Mouse (Mus musculus) heart, adult 2 months (tissue): Measurements from ENCODE around the gene Fbxw9. TPM values are rescaled to one million over a fixed set of nuclear protein-coding genes. Genes with fewer than 3 reads are reported as not detected.

Experiments used
- DNase-seq, 2 experiments: peaks; one replicate each; pipeline ENCODE4 v3.0.0; 2021
- H3K27ac ChIP-seq: fragments of 200-600 bp; 2 replicates; pipeline ENCODE4 v1.8.1; 2022
- H3K27me3 ChIP-seq: fragments of 200-500 bp; 2 replicates; pipeline ENCODE4 v1.6.1; 2012; ENCODE audit warnings: mild to moderate bottlenecking, low read length, inconsistent platforms, mixed read lengths; ENCODE audit not compliant: control insufficient read depth, insufficient read depth
- H3K36me3 ChIP-seq: fragments of 200-500 bp; 2 replicates; pipeline ENCODE4 v1.6.1; 2012; ENCODE audit warnings: low read length, inconsistent platforms; ENCODE audit not compliant: control insufficient read depth, insufficient read depth
- H3K4me1 ChIP-seq: fragments of 200-500 bp; 2 replicates; pipeline ENCODE4 v1.6.1; 2011; ENCODE audit warnings: low read length; ENCODE audit not compliant: control insufficient read depth, insufficient read depth
- H3K4me3 ChIP-seq: fragments of 200-600 bp; 2 replicates; pipeline ENCODE4 v1.8.1; 2022
- H3K79me2 ChIP-seq: fragments of 200-500 bp; replicated peaks from 2 replicates; pipeline ENCODE4 v1.6.1; 2012; ENCODE audit warnings: mild to moderate bottlenecking, inconsistent platforms, low read length, moderate library complexity, mixed read lengths; ENCODE audit not compliant: control insufficient read depth, insufficient read depth
- H3K9ac ChIP-seq: fragments of 200-500 bp; 2 replicates; pipeline ENCODE4 v1.6.1; 2012; ENCODE audit warnings: low read depth, mild to moderate bottlenecking, control low read depth, inconsistent platforms, low read length, mixed read lengths
- CTCF ChIP-seq: fragments of 200-600 bp; IDR thresholded peaks from 2 replicates; pipeline ENCODE4 v1.8.1; 2022; ENCODE audit warnings: antibody characterized with exemption, mild to moderate bottlenecking, moderate library complexity
- EP300 ChIP-seq: fragments of 200-500 bp; IDR thresholded peaks from 2 replicates; pipeline ENCODE4 v1.6.1; 2011; ENCODE audit warnings: low read depth, low read length, control low read depth; ENCODE audit not compliant: insufficient read depth
- POLR2A ChIP-seq: fragments of 200-500 bp; IDR thresholded peaks from 2 replicates; pipeline ENCODE4 v1.6.1; 2011; ENCODE audit warnings: mild to moderate bottlenecking, low read depth, low read length, control low read depth; ENCODE audit not compliant: insufficient read depth
- WGBS: fragments of 180-500 bp; shearing (Covaris S2); methylation state at CpG from one replicate; pipeline ENCODE4 v1.1.7; 2018; 5-methylcytosine and 5-hydroxymethylcytosine counted together
- intact Hi-C: fragments of 180-260 bp; cut with DNase I; formaldehyde crosslinking; loops from one replicate; pipeline ENCODE4 v1.15.1; 2025
- microRNA-seq, 2 experiments: library from miRNA; unstranded; fragments of <30 nt; microRNA quantifications; one replicate each; pipeline ENCODE4 v1.2.0; 2021
- polyA plus RNA-seq: library from polyadenylated mRNA; depleted of rRNA; stranded (reverse); fragments of >200 nt; gene quantifications from 2 replicates; pipeline ENCODE4 v1.2.3, GENCODE M21; 2012; rRNA removed
- total RNA-seq, 2 experiments: library from RNA; stranded (reverse); gene quantifications; 2 replicates each; pipeline ENCODE4 v1.2.3; 2021

The Fbxw9 gene
- total and polyA plus RNA-seq, 3 experiments: 2.4 to 10.5 (median 2.5) TPM

GRCm38 (mm10) chr8:85100076-85100665 lies 40.3 kb downstream of the Fbxw9 start:
- no peaks in the 10 kb centered on the region for H3K79me2 ChIP-seq
- H3K4me1 ChIP-seq: no peaks in the 10 kb centered on the region
- WGBS: 83% methylated on average over 4 of the region's 4 CpGs
- H3K9ac ChIP-seq: no peak overlapping the region
- H3K27ac ChIP-seq: no peak overlapping the region
- H3K36me3 ChIP-seq: no peaks in the 10 kb centered on the region
- TF ChIP-seq CTCF (no peak), EP300 (no peak), POLR2A (no peak)
- no peak overlapping the region for H3K4me3 ChIP-seq
- H3K27me3 ChIP-seq: no peaks in the 10 kb centered on the region
- no peak for DNase-seq
- intact Hi-C loops: no loop called here

GRCm38 (mm10) chr8:85113241-85113640 lies 53.4 kb downstream of the Fbxw9 start:
- H3K36me3 ChIP-seq: peaks cover 2% of the 10 kb centered on the region; the same call in 1 of the 2 replicates
- DNase-seq: no peak
- TF ChIP-seq POLR2A (no peak), CTCF (no peak), EP300 (no peak)
- no peak overlapping the region for H3K27ac ChIP-seq
- H3K4me3 ChIP-seq: no peak overlapping the region
- H3K4me1 ChIP-seq: no peaks in the 10 kb centered on the region
- no peaks in the 10 kb centered on the region for H3K27me3 ChIP-seq
- no peaks in the 10 kb centered on the region for H3K79me2 ChIP-seq
- intact Hi-C loops: no loop called here
- no peak overlapping the region for H3K9ac ChIP-seq
- WGBS: 94% methylated on average over 10 of the region's 10 CpGs

DNA sequence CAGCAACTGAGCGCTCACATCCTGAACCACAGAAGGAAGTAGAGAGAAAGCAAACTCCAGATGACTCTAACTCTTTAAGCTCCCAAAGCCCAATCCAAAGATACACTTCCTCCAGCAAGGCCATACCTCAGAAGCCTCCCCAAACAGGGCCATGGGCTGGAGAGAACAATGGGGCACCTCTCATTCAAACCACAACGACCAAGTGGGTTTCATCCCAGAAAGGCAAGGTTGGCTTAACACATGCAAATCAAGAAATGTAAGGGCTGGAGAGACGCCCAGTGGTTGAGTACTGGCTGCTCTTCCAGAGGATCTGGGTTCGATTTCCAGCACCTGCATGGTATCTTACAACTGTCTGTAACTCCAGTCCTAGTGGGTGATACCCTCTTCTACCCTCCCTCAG lies 55.6 kb downstream of the Fbxw9 start:
- no peak for DNase-seq
- Histone ChIP-seq H3K27ac (no peak overlapping the region), H3K9ac (no peak overlapping the region), H3K79me2 (no peaks in the 10 kb centered on the region), H3K4me3 (no peak overlapping the region), H3K36me3 (peaks cover 2% of the 10 kb centered on the region; the same call in 1 of the 2 replicates), H3K27me3 (no peaks in the 10 kb centered on the region), H3K4me1 (no peaks in the 10 kb centered on the region)
- WGBS: 79% methylated on average over 4 of the region's 4 CpGs
- intact Hi-C loops: loop anchor here (5.0 kb wide), 1 partner anchor 33 kb away; the partner anchor contains the start of genes Man2b1, Wdr83 and Wdr83os
- TF ChIP-seq EP300 (no peak), CTCF (no peak), POLR2A (no peak)

Small RNA genes lying within 50 kb of the gene (microRNA-seq; reads per million reads assigned to microRNA genes)
- gene Gm23388 (0 to 1.1 reads per million in 2 experiments), gene Mir7070 (0 reads per million in 2 experiments)

Other genes with a start within 250 kb of the Fbxw9 start
- 10 to 100 TPM; 11.2 to 12.3 TPM for gene Dand5, start 237.2 kb upstream of the Fbxw9 start, total RNA-seq
- gene Dand5, start 237.2 kb upstream of the Fbxw9 start, polyA plus RNA-seq: 6.1 and 7.6 TPM in 2 replicates
- 10 to 100 TPM; 27.4 to 29.7 TPM for gene Gadd45gip1, start 228.5 kb upstream of the Fbxw9 start, total RNA-seq
- 13.4 and 21.2 TPM in 2 replicates for gene Gadd45gip1, start 228.5 kb upstream of the Fbxw9 start, polyA plus RNA-seq
- gene Rad23a, start 219.4 kb upstream of the Fbxw9 start, total RNA-seq: 10 to 100 TPM; 85.1 to 87.6 TPM
- 77.3 and 101 TPM in 2 replicates for gene Rad23a, start 219.4 kb upstream of the Fbxw9 start, polyA plus RNA-seq
- gene Calr, start 213.1 kb upstream of the Fbxw9 start, total RNA-seq: 100 to 1,000 TPM; 352 to 416 TPM
- 154 and 269 TPM in 2 replicates for gene Calr, start 213.1 kb upstream of the Fbxw9 start, polyA plus RNA-seq
- gene Farsa, start 203.1 kb upstream of the Fbxw9 start, total RNA-seq: 10 to 100 TPM; 21.8 to 24.5 TPM
- gene Farsa, start 203.1 kb upstream of the Fbxw9 start, polyA plus RNA-seq: 32.5 and 41.4 TPM in 2 replicates
- gene Syce2, start 187.9 kb upstream of the Fbxw9 start, total RNA-seq: 1 to 10 TPM; 2.6 to 4.3 TPM
- gene Syce2, start 187.9 kb upstream of the Fbxw9 start, polyA plus RNA-seq: 0.33 and 0.64 TPM in 2 replicates
- 10 to 100 TPM; 71.5 to 89.9 TPM for gene Gcdh, start 166.1 kb upstream of the Fbxw9 start, total RNA-seq
- gene Gcdh, start 166.1 kb upstream of the Fbxw9 start, polyA plus RNA-seq: 134 and 148 TPM in 2 replicates
- gene Klf1, start 158.1 kb upstream of the Fbxw9 start, total RNA-seq: under 1 TPM in 1 of 2 experiments, not detected in 1; 0.16 TPM
- 0.08 and 0.23 TPM in 2 replicates for gene Klf1, start 158.1 kb upstream of the Fbxw9 start, polyA plus RNA-seq
- gene Dnase2a, start 151.5 kb upstream of the Fbxw9 start, total RNA-seq: 1 to 10 TPM; 6.5 to 9.6 TPM
- 9.2 and 10.9 TPM in 2 replicates for gene Dnase2a, start 151.5 kb upstream of the Fbxw9 start, polyA plus RNA-seq
- gene Mast1, start 122.7 kb upstream of the Fbxw9 start, total RNA-seq: under 1 TPM; 0.07 to 0.10 TPM
- gene Mast1, start 122.7 kb upstream of the Fbxw9 start, polyA plus RNA-seq: 0.16 and 0.18 TPM in 2 replicates
- gene Rtbdn, start 113.1 kb upstream of the Fbxw9 start, total RNA-seq: not detected
- gene Rtbdn, start 113.1 kb upstream of the Fbxw9 start, polyA plus RNA-seq: not detected in 2 replicates
- 1 to 10 TPM; 1.3 to 2.1 TPM for gene Gm49661, start 90.6 kb upstream of the Fbxw9 start, total RNA-seq
- gene Gm49661, start 90.6 kb upstream of the Fbxw9 start, polyA plus RNA-seq: not detected in 2 replicates
- gene Prdx2, start 90.5 kb upstream of the Fbxw9 start, total RNA-seq: 100 to 1,000 TPM; 591 to 662 TPM
- 464 and 584 TPM in 2 replicates for gene Prdx2, start 90.5 kb upstream of the Fbxw9 start, polyA plus RNA-seq
- 10 to 100 TPM; 38.1 to 50.5 TPM for gene Rnaseh2a, start 90.3 kb upstream of the Fbxw9 start, total RNA-seq
- gene Rnaseh2a, start 90.3 kb upstream of the Fbxw9 start, polyA plus RNA-seq: 33.7 and 46.3 TPM in 2 replicates
- 10 to 100 TPM; 10.4 to 19.0 TPM for gene Junb, start 81.3 kb upstream of the Fbxw9 start, total RNA-seq
- 13.1 and 17.3 TPM in 2 replicates for gene Junb, start 81.3 kb upstream of the Fbxw9 start, polyA plus RNA-seq
- 1 to 10 TPM; 2.0 TPM for gene Hook2, start 69.5 kb upstream of the Fbxw9 start, total RNA-seq
- gene Hook2, start 69.5 kb upstream of the Fbxw9 start, polyA plus RNA-seq: 2.3 and 2.4 TPM in 2 replicates
- not detected for gene Best2, start 45.5 kb upstream of the Fbxw9 start, total RNA-seq
- not detected in 2 replicates for gene Best2, start 45.5 kb upstream of the Fbxw9 start, polyA plus RNA-seq
- 10 to 100 TPM; 58.5 to 71.8 TPM for gene Asna1, start 34.8 kb upstream of the Fbxw9 start, total RNA-seq
- gene Asna1, start 34.8 kb upstream of the Fbxw9 start, polyA plus RNA-seq: 104 and 133 TPM in 2 replicates
- gene Trir, start 33.2 kb upstream of the Fbxw9 start, total RNA-seq: 10 to 100 TPM; 81.5 to 94.1 TPM
- gene Trir, start 33.2 kb upstream of the Fbxw9 start, polyA plus RNA-seq: 47.2 and 54.3 TPM in 2 replicates
- gene Tnpo2, start 23.1 kb upstream of the Fbxw9 start, total RNA-seq: 10 to 100 TPM; 26.8 to 28.4 TPM
- 26.8 and 34.8 TPM in 2 replicates for gene Tnpo2, start 23.1 kb upstream of the Fbxw9 start, polyA plus RNA-seq
- not detected for gene Gm5741, start 7.9 kb downstream of the Fbxw9 start, total RNA-seq
- gene Gm5741, start 7.9 kb downstream of the Fbxw9 start, polyA plus RNA-seq: not detected in 2 replicates
- gene Dhps, start 11.7 kb downstream of the Fbxw9 start, total RNA-seq: 10 to 100 TPM; 26.1 to 29.4 TPM
- gene Dhps, start 11.7 kb downstream of the Fbxw9 start, polyA plus RNA-seq: 31.5 and 33.2 TPM in 2 replicates
- 10 to 100 TPM; 39.0 to 41.4 TPM for gene Wdr83os, start 20.7 kb downstream of the Fbxw9 start, total RNA-seq
- gene Wdr83os, start 20.7 kb downstream of the Fbxw9 start, polyA plus RNA-seq: 99.3 and 108 TPM in 2 replicates
- gene Wdr83, start 21.3 kb downstream of the Fbxw9 start, total RNA-seq: 10 to 100 TPM; 29.4 to 30.2 TPM
- gene Wdr83, start 21.3 kb downstream of the Fbxw9 start, polyA plus RNA-seq: 39.2 and 44.2 TPM in 2 replicates
- gene Man2b1, start 23.2 kb downstream of the Fbxw9 start, total RNA-seq: 10 to 100 TPM; 25.4 to 26.8 TPM
- gene Man2b1, start 23.2 kb downstream of the Fbxw9 start, polyA plus RNA-seq: 37.3 and 42.3 TPM in 2 replicates
- gene Zfp791, start 63.0 kb downstream of the Fbxw9 start, total RNA-seq: 1 to 10 TPM; 1.6 to 2.6 TPM
- 1.00 and 1.2 TPM in 2 replicates for gene Zfp791, start 63.0 kb downstream of the Fbxw9 start, polyA plus RNA-seq
- gene Cks1brt, start 91.9 kb downstream of the Fbxw9 start, total RNA-seq: not detected
- not detected in 2 replicates for gene Cks1brt, start 91.9 kb downstream of the Fbxw9 start, polyA plus RNA-seq
- not detected for gene Olfr371, start 165.9 kb downstream of the Fbxw9 start, total RNA-seq
- not detected in 2 replicates for gene Olfr371, start 165.9 kb downstream of the Fbxw9 start, polyA plus RNA-seq
- gene Orc6, start 239.6 kb downstream of the Fbxw9 start, total RNA-seq: 1 to 10 TPM; 5.2 to 5.5 TPM
- 6.1 and 7.1 TPM in 2 replicates for gene Orc6, start 239.6 kb downstream of the Fbxw9 start, polyA plus RNA-seq
- gene Vps35, start 239.7 kb downstream of the Fbxw9 start, total RNA-seq: 10 to 100 TPM; 63.5 to 68.9 TPM
- gene Vps35, start 239.7 kb downstream of the Fbxw9 start, polyA plus RNA-seq: 19.0 and 40.9 TPM in 2 replicates